Mouse (Mus musculus) lung, embryonic 16.5 days (tissue): ENCODE measurements at regions not wholly inside any gene's neighbourhood (a gene's known extent, or its start where the extent isn't known, plus 50 kb on each side); places are given as distances from the start of the nearest gene placed in this dataset.
A peak's percentile ranks its signal among the peaks of the same experiment; 100 is the strongest.
"Not testable (repeated sequence)": the region's sequence is repeated elsewhere in the genome, so short reads cannot be mapped to it uniquely, and the experiment has no call there.

ENCODE experiments used
- ATAC-seq: fragments of 200-750 bp; cut with Nextera tagmentation; 2 replicates; pipeline ENCODE4 v1.8.0; 2017; ENCODE audit warnings: low read depth, mild to moderate bottlenecking, moderate library complexity
- H3K27ac ChIP-seq: fragments of 300-500 bp; sonication (generic); 2 replicates; pipeline ENCODE4 v1.5.1; 2014; ENCODE audit warnings: mild to moderate bottlenecking, control low read depth, low read length
- H3K27me3 ChIP-seq: fragments of 300-500 bp; sonication (generic); 2 replicates; pipeline ENCODE4 v1.6.1; 2014; ENCODE audit warnings: low read depth, low read length, mixed read lengths; ENCODE audit not compliant: control insufficient read depth, insufficient read depth
- H3K36me3 ChIP-seq: fragments of 300-500 bp; sonication (generic); 2 replicates; pipeline ENCODE4 v1.6.1; 2014; ENCODE audit warnings: low read length; ENCODE audit not compliant: control insufficient read depth, insufficient read depth
- H3K4me1 ChIP-seq: fragments of 300-500 bp; sonication (generic); replicated peaks from 2 replicates; pipeline ENCODE4 v1.6.1; 2014; ENCODE audit warnings: low read length, mixed read lengths; ENCODE audit not compliant: control insufficient read depth, insufficient read depth
- H3K4me2 ChIP-seq: fragments of 300-500 bp; sonication (generic); 2 replicates; pipeline ENCODE4 v1.6.1; 2014; ENCODE audit warnings: low read depth, low read length, control low read depth
- H3K4me3 ChIP-seq: fragments of 300-500 bp; sonication (generic); 2 replicates; pipeline ENCODE4 v1.5.1; 2014; ENCODE audit warnings: mild to moderate bottlenecking, low read length, control low read depth
- H3K9ac ChIP-seq: fragments of 300-500 bp; sonication (generic); 2 replicates; pipeline ENCODE4 v1.6.1; 2014; ENCODE audit warnings: low read length, control low read depth
- H3K9me3 ChIP-seq: fragments of 300-500 bp; sonication (generic); 2 replicates; pipeline ENCODE4 v1.6.1; 2016; ENCODE audit warnings: low read length; ENCODE audit not compliant: control insufficient read depth
- WGBS: fragments of 180-500 bp; shearing (Covaris S2); extraction: QIAGEN DNeasy Blood & Tissue Kit; methylation state at CpG from one replicate; pipeline ENCODE4 v1.1.7; 2014; 5-methylcytosine and 5-hydroxymethylcytosine counted together

- no peak for ATAC-seq
- H3K9me3 ChIP-seq = no peaks in the 10 kb centered on the region
- no peak overlapping the region for H3K4me3 ChIP-seq
- H3K36me3 ChIP-seq = no peaks in the 10 kb centered on the region
- H3K27me3 ChIP-seq = no peaks in the 10 kb centered on the region
- no peaks in the 10 kb centered on the region for H3K4me1 ChIP-seq
- no peak overlapping the region for H3K27ac ChIP-seq
- no peak overlapping the region for H3K4me2 ChIP-seq
- WGBS = 62% methylated on average over 1 of the region's 1 CpGs
- H3K9ac ChIP-seq = no peak overlapping the region
Observed at GRCm38 (mm10) chr4:89753484-89753883, 74.2 kb downstream of the Dmrta1 start.

- Histone ChIP-seq H3K9me3 (no peaks in the 10 kb centered on the region), H3K27me3 (no peaks in the 10 kb centered on the region), H3K27ac (no peak overlapping the region), H3K9ac (no peak overlapping the region), H3K36me3 (no peaks in the 10 kb centered on the region), H3K4me1 (no peaks in the 10 kb centered on the region), H3K4me2 (no peak overlapping the region), H3K4me3 (no peak overlapping the region)
- no peak for ATAC-seq
- WGBS = 31% methylated on average over 10 of the region's 10 CpGs
Observed at GRCm38 (mm10) chr4:89776269-89776668, 97.0 kb downstream of the Dmrta1 start.

GRCm38 (mm10) chr4:89781487-89781886, 102.3 kb downstream of the Dmrta1 start:
- ATAC-seq = no peak
- Histone ChIP-seq H3K9me3 (no peaks in the 10 kb centered on the region), H3K4me1 (no peaks in the 10 kb centered on the region), H3K4me2 (no peak overlapping the region), H3K4me3 (no peak overlapping the region), H3K27ac (no peak overlapping the region), H3K36me3 (no peaks in the 10 kb centered on the region), H3K27me3 (no peaks in the 10 kb centered on the region), H3K9ac (no peak overlapping the region)
- 89% methylated on average over 1 of the region's 1 CpGs for WGBS

GRCm38 (mm10) chr4:89816823-89817222, 137.6 kb downstream of the Dmrta1 start:
- Histone ChIP-seq H3K4me3 (no peak overlapping the region), H3K4me2 (no peak overlapping the region), H3K4me1 (no peaks in the 10 kb centered on the region), H3K27me3 (no peaks in the 10 kb centered on the region), H3K36me3 (no peaks in the 10 kb centered on the region), H3K9ac (no peak overlapping the region), H3K27ac (no peak overlapping the region), H3K9me3 (no peaks in the 10 kb centered on the region)
- no peak for ATAC-seq
- WGBS = 84% methylated on average over 7 of the region's 7 CpGs

- no peaks in the 10 kb centered on the region for H3K9me3 ChIP-seq
- WGBS = 41% methylated on average over 6 of the region's 6 CpGs
- H3K27me3 ChIP-seq = no peaks in the 10 kb centered on the region
- no peaks in the 10 kb centered on the region for H3K4me1 ChIP-seq
- no peak for ATAC-seq
- H3K27ac ChIP-seq = no peak overlapping the region
- H3K4me2 ChIP-seq = no peak overlapping the region
- H3K4me3 ChIP-seq = no peak overlapping the region
- no peaks in the 10 kb centered on the region for H3K36me3 ChIP-seq
- no peak overlapping the region for H3K9ac ChIP-seq
Observed at GRCm38 (mm10) chr4:89834552-89835206, 155.4 kb downstream of the Dmrta1 start.

- not testable (repeated sequence) for H3K4me3 ChIP-seq, H3K36me3 ChIP-seq, H3K9ac ChIP-seq, H3K27me3 ChIP-seq, H3K27ac ChIP-seq, H3K9me3 ChIP-seq, H3K4me1 ChIP-seq, H3K4me2 ChIP-seq
- WGBS = 31% methylated on average over 6 of the region's 15 CpGs
- 0 out of 2 replicates have a peak, but pooled peaks have one; percentile 26 for ATAC-seq
Observed at GRCm38 (mm10) chr4:89875375-89876055, 196.3 kb downstream of the Dmrta1 start.

- ATAC-seq, H3K27me3 ChIP-seq, H3K9ac ChIP-seq, H3K9me3 ChIP-seq, H3K4me1 ChIP-seq, H3K36me3 ChIP-seq, H3K27ac ChIP-seq: not testable (repeated sequence)
- peak overlapping the region; percentile 37 for H3K4me3 ChIP-seq
- peak overlapping the region; percentile 51 for H3K4me2 ChIP-seq
- 18% methylated on average over 7 of the region's 14 CpGs for WGBS
Observed at GRCm38 (mm10) chr4:89876131-89876530, 196.9 kb downstream of the Dmrta1 start.

- Histone ChIP-seq H3K36me3 (no peaks in the 10 kb centered on the region), H3K27ac (no peak overlapping the region), H3K9me3 (no peaks in the 10 kb centered on the region), H3K4me3 (no peak overlapping the region), H3K9ac (no peak overlapping the region), H3K4me2 (no peak overlapping the region), H3K27me3 (no peaks in the 10 kb centered on the region), H3K4me1 (no peaks in the 10 kb centered on the region)
- ATAC-seq = no peak
- 50% methylated on average over 3 of the region's 3 CpGs for WGBS
Observed at GRCm38 (mm10) chr4:89881083-89881482, 201.8 kb downstream of the Dmrta1 start.

GRCm38 (mm10) chr4:89909622-89910021, 230.4 kb downstream of the Dmrta1 start:
- Histone ChIP-seq H3K36me3 (no peaks in the 10 kb centered on the region), H3K4me3 (no peak overlapping the region), H3K4me2 (no peak overlapping the region), H3K9me3 (no peaks in the 10 kb centered on the region), H3K4me1 (no peaks in the 10 kb centered on the region), H3K27ac (no peak overlapping the region), H3K9ac (no peak overlapping the region), H3K27me3 (no peaks in the 10 kb centered on the region)
- no peak for ATAC-seq
